Mouse (Mus musculus): Measurements from ENCODE around the gene Foxn1. TPM values are rescaled to one million over a fixed set of nuclear protein-coding genes. Genes with fewer than 3 reads are reported as not detected.
A peak's percentile ranks its signal among the peaks of the same experiment; 100 is the strongest.

The Foxn1 gene
- not detected for total RNA-seq (2021)
- long read RNA-seq, experiment 1, result 0 reads
- long read RNA-seq, experiment 2, result 0 reads

- no peak for DNase-seq
These were observed at the start of gene Foxn1 for GRCm38 (mm10) chr11:78386508-78387043. Gene Foxn1 (minus strand): TSS chr11:78386558.

- no peak for DNase-seq
These were observed 49.5 kb upstream of the Foxn1 start for GRCm38 (mm10) chr11:78435776-78436349.

GRCm38 (mm10) chr11:78434052-78434451, 47.7 kb upstream of the Foxn1 start:
- no peak for DNase-seq

- no peak for DNase-seq
These were observed 44.8 kb upstream of the Foxn1 start for GRCm38 (mm10) chr11:78431176-78431575.

- no peak for DNase-seq
These were observed 44.0 kb upstream of the Foxn1 start for GRCm38 (mm10) chr11:78430195-78430878.

GRCm38 (mm10) chr11:78428309-78428708, 42.0 kb upstream of the Foxn1 start:
- no peak for DNase-seq

- no peak for DNase-seq
These were observed 41.3 kb upstream of the Foxn1 start for GRCm38 (mm10) chr11:78427655-78428054.

- DNase-seq, result no peak
These were observed 39.2 kb upstream of the Foxn1 start for GRCm38 (mm10) chr11:78425572-78425971.

- DNase-seq, result no peak
These were observed 38.0 kb upstream of the Foxn1 start for GRCm38 (mm10) chr11:78424352-78424751.

GRCm38 (mm10) chr11:78422055-78422819, 35.9 kb upstream of the Foxn1 start, which contains the start of gene Slc13a2:
Gene Slc13a2 (minus strand): TSS chr11:78422217.
- DNase-seq, result no peak

GRCm38 (mm10) chr11:78421201-78422009, 35.0 kb upstream of the Foxn1 start:
- no peak for DNase-seq

- no peak for DNase-seq
These were observed 34.0 kb upstream of the Foxn1 start for GRCm38 (mm10) chr11:78420263-78420889.

GRCm38 (mm10) chr11:78416854-78417253, 30.5 kb upstream of the Foxn1 start:
- no peak for DNase-seq

GRCm38 (mm10) chr11:78412861-78413260, 26.5 kb upstream of the Foxn1 start:
- no peak for DNase-seq

GRCm38 (mm10) chr11:78412324-78412850, 26.0 kb upstream of the Foxn1 start:
- no peak for DNase-seq

GRCm38 (mm10) chr11:78411606-78412323, 25.4 kb upstream of the Foxn1 start:
- DNase-seq, result peak; percentile 47

GRCm38 (mm10) chr11:78408256-78409240, 22.2 kb upstream of the Foxn1 start:
- no peak for DNase-seq

GRCm38 (mm10) chr11:78402062-78402461, 15.7 kb upstream of the Foxn1 start:
- DNase-seq, result no peak

GRCm38 (mm10) chr11:78401469-78401868, 15.1 kb upstream of the Foxn1 start:
- no peak for DNase-seq
